Mouse (Mus musculus): ENCODE measurements around the gene Gclm. TPM values are rescaled to one million over a fixed set of nuclear protein-coding genes. Genes with fewer than 3 reads are reported as not detected.
A peak's percentile ranks its signal among the peaks of the same experiment; 100 is the strongest.
"Not testable (repeated sequence)": the region's sequence is repeated elsewhere in the genome, so short reads cannot be mapped to it uniquely, and the experiment has no call there.

Gclm gene
- total RNA-seq, 2 experiments from 2014 or later = 46.7 to 94.6 TPM

DNA sequence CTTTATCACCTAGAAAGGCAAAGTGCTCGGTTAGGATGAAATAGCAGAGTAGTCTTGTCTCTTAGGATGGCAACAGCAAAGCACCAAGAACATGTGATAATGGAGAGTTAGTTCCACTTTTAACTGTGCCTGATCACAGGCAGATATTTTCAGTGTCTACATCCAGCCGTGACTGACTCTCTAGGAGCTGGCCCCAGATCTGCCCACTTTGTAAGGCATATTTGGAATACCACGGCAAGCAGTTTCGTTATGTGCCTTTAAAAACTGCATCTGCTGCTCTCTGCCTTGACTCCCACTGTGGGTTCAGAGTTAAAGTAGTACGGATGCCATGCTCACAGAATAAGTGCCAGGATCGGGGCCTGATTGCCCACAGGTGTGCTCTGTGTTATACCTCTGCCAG, 18.4 kb upstream of the Gclm start:
- not testable (repeated sequence) for ATAC-seq (replicated peaks; ENCODE audit: poor library complexity, severe bottlenecking)

DNA sequence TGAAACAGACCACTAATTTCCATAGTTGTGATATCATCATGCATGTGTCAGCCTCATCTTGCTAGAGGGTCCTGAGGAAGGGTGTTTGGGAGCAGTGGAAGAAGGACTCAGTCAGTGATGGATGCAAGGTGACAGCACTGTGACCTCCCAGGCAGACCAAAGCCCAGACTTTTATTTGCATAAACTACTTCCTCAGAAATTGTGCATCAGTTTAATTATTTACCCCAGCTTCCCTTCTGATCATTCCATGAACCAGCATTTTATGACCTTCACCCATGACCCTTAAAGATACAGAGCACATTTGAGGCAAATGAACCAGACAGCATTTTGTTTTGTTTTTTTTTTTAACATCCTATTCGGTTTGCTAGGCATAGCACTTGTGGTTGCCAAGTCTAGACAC, 9.6 kb upstream of the Gclm start:
- ATAC-seq (replicated peaks; ENCODE audit: poor library complexity, severe bottlenecking) = no peak

DNA sequence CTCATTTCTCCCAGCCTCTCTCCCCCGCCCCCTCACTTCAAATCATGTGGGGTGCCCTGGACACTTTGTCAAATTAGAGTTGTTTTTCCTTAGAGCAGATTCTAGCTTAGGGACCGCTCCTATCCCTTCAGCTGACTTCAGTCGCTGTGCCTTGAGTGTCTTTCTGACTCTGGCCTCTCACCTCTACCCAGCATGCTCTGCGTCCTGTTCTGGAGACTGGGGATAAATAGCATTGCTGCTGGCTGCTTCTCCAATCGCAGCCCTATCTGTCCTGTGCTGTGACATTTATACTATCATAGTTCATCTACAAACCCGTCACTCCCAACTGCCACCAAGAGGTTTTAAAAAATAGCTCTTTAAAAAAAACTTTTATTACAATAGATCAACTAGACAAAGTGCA, 2.5 kb upstream of the Gclm start:
- no peak for ATAC-seq (replicated peaks; ENCODE audit: poor library complexity, severe bottlenecking)

GRCm38 (mm10) chr3:122243416-122244167, 1.8 kb upstream of the Gclm start:
- no peak for ATAC-seq (replicated peaks; ENCODE audit: poor library complexity, severe bottlenecking)

GRCm38 (mm10) chr3:122244759-122245158, 598 bp upstream of the Gclm start:
- no peak for ATAC-seq (replicated peaks; ENCODE audit: poor library complexity, severe bottlenecking)

- peak; percentile 38 for ATAC-seq (replicated peaks; ENCODE audit: poor library complexity, severe bottlenecking)
Observed at GRCm38 (mm10) chr3:122245878-122246332, 548 bp downstream of the Gclm start.

DNA sequence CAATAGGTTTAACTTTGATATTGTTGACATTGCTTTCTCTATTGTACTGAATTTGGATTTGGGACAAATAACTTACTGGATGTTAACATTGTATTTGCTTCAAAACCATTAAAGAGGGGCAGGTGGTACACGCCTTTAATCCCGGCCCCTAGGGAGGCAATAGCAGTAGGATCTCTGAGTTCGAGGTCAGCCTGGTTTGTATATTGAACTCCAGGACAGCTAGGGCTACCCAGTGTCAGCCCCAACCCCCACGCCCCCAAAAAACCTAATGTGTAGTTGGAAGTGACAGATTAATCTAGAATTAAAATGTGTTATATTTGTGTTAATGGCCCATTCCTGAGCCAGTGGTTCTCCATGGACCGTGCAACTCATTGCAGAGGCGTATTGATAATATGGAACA, 1.0 kb downstream of the Gclm start:
- no peak for ATAC-seq (replicated peaks; ENCODE audit: poor library complexity, severe bottlenecking)

DNA sequence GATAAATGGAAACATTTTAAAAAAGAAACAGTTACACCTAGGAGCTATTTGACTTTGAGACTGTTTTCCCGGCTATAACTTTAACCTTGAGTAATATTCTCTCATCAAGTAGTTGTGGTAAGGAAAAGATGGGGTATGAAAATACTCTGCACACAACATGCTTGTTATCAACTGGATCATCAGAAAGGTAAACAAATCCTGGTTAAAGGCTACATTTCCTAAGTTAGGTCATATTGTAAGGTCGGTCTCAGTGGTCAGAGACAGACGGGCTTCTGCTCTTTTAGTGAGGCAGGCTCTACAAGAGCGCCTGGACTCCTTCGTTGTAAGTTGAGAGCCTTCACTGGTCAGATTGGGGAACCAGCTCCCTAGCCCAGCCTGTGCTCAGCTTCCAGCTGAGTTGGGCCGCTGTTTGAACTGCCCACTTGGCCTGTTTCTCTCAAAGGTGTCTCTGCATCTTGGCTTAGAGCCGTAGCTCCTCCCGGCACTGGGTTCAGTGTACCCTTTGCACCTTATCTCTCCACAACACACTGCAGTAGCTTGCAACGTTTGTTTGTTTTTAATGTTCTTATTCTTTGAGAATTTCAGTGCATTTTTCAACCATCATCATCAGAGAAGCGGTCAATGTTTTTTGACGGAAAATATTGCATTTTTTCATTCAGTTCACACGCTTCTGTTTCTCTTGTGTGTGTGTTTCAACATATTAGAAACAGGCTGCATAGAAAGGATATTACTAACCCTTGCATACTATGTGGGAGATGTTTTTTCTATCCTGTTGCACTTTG, 1.8 kb downstream of the Gclm start:
- peak; percentile 16; the same call in 1 of the 2 replicates for ATAC-seq (replicated peaks; ENCODE audit: poor library complexity, severe bottlenecking)

GRCm38 (mm10) chr3:122247768-122248100, 2.4 kb downstream of the Gclm start:
- ATAC-seq (replicated peaks; ENCODE audit: poor library complexity, severe bottlenecking) = no peak

GRCm38 (mm10) chr3:122252466-122253253, 7.3 kb downstream of the Gclm start:
- ATAC-seq (replicated peaks; ENCODE audit: poor library complexity, severe bottlenecking) = no peak

DNA sequence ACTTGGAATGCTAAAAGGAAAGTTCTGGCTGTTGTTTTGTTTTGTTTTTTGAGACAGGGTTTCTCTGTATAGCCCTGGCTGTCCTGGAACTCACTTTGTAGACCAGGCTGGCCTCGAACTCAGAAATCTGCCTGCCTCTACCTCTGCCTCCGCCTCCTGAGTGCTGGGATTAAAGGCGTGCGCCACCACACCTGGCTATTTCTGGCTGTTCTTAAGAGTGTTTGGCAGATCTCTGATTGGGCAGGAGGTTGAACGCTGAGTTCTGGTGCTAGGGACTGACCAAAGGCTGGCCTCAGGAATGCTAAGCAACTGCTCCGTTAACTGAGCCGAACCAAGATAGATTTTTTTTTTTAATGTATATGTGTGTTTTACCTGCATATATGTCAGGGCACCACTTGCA, 8.7 kb downstream of the Gclm start:
- not testable (repeated sequence) for ATAC-seq (replicated peaks; ENCODE audit: poor library complexity, severe bottlenecking)

GRCm38 (mm10) chr3:122269986-122270385, 24.6 kb downstream of the Gclm start:
- ATAC-seq (replicated peaks; ENCODE audit: poor library complexity, severe bottlenecking) = no peak

DNA sequence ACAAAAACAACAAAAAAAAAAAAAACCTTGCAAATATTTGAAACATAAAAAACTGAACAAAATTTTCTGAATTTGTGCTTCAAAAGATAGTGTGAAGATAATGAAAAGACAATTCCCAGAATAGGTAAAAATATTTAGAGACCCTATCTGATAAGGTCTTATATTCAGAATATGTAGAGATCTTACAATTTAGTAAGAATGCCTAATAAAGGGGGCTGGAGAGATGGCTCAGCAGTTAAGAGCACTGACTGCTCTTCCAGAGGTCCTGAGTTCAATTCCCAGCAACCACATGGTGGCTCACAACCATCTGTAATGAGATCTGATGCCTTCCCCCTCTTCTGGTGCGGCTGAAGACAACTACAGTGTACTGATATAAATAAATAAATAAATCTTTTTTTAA, 27.2 kb downstream of the Gclm start:
- ATAC-seq (replicated peaks; ENCODE audit: poor library complexity, severe bottlenecking) = not testable (repeated sequence)

DNA sequence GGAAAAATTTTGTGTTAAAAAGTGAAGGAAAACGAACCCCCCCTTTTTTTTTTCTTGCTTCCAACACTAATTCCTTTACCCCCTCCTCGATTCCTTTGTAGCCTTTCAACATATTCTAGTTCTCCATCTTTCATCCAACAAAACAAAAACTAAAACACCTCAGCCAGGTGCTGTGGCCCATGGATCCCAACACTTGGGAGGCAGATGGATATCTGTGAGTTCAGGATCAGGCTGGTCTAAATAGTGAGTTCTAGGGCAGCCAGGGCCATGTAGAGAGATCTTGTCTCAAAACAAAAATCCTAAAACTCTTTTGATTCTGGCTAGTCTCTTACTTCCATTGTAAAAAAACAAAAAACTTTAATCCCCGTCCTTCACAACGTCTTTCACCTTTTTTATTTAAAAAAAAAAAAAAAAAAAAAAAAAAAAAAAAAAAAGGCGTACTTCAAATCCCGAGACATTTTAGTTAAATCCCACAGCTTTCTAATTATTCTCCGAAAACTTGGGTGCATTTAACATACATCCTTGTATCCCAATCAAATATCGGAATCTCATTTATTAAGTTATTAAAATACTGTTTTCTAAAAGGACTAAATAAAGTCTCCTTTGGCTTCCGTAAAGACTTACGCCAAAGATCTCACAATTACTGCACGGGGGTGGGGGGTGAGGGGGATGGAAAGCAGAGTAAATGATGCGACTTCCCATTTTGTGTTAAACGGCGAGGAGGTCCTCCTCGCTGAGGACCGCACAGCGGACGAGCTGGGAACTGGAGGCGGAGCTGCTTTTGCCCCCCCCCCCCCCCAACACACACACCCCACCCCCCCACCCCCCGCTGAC, 28.3 kb downstream of the Gclm start:
- ATAC-seq (replicated peaks; ENCODE audit: poor library complexity, severe bottlenecking) = peak; percentile 78

- ATAC-seq (replicated peaks; ENCODE audit: poor library complexity, severe bottlenecking) = peak; percentile 88
Observed at GRCm38 (mm10) chr3:122274241-122275024, 29.1 kb downstream of the Gclm start, which contains the start of gene Dnttip2. Gene Dnttip2, plus strand, starts transcription at chr3:122274388.

GRCm38 (mm10) chr3:122275111-122275510, 29.8 kb downstream of the Gclm start:
- no peak for ATAC-seq (replicated peaks; ENCODE audit: poor library complexity, severe bottlenecking)

- ATAC-seq (replicated peaks; ENCODE audit: poor library complexity, severe bottlenecking) = no peak
Observed at GRCm38 (mm10) chr3:122287195-122287594, 41.8 kb downstream of the Gclm start.

DNA sequence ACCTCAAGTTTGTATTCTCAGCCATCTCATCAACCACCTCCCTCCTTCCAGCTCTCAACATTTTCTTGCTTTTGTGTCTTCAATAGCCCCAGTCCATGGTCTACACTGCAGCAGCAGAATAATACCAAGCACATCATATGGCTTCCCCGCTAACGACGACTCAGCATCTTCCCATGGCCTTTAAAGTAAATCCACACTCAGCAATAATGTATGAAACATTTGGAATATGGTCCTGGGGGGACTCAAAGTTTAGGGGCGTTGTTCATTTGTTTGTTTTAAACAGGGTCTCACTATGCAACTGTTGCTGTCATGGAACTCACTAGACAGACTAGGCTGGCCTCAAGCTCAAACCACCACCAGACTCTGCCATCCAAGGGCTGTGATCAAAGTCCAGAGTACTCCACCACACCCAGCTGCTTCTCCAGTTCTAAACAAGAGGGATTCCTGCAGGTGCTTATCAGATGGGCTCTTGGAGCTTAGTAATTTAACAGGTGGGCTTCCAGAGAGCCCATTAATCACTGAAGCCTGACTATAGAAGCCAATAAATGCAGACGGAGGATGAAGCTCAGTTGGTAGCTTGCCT, 43.3 kb downstream of the Gclm start:
- no peak for ATAC-seq (replicated peaks; ENCODE audit: poor library complexity, severe bottlenecking)

- not testable (repeated sequence) for ATAC-seq (replicated peaks; ENCODE audit: poor library complexity, severe bottlenecking)
Observed at GRCm38 (mm10) chr3:122289344-122289743, 44.0 kb downstream of the Gclm start.

All from granulocyte monocyte progenitor cell, adult 5-6 weeks (primary cell).